Mouse (Mus musculus) kidney, postnatal 25 days (tissue): ENCODE results near the gene Eif3j1.
"Not testable (repeated sequence)": the region's sequence is repeated elsewhere in the genome, so short reads cannot be mapped to it uniquely, and the experiment has no call there.

Experiments used
- DNase-seq, 2 experiments: peaks; one replicate each; pipeline ENCODE4 v3.0.0; 2021; ENCODE audit warnings: mixed read lengths in 2 of 2

Gene Eif3j1

DNA sequence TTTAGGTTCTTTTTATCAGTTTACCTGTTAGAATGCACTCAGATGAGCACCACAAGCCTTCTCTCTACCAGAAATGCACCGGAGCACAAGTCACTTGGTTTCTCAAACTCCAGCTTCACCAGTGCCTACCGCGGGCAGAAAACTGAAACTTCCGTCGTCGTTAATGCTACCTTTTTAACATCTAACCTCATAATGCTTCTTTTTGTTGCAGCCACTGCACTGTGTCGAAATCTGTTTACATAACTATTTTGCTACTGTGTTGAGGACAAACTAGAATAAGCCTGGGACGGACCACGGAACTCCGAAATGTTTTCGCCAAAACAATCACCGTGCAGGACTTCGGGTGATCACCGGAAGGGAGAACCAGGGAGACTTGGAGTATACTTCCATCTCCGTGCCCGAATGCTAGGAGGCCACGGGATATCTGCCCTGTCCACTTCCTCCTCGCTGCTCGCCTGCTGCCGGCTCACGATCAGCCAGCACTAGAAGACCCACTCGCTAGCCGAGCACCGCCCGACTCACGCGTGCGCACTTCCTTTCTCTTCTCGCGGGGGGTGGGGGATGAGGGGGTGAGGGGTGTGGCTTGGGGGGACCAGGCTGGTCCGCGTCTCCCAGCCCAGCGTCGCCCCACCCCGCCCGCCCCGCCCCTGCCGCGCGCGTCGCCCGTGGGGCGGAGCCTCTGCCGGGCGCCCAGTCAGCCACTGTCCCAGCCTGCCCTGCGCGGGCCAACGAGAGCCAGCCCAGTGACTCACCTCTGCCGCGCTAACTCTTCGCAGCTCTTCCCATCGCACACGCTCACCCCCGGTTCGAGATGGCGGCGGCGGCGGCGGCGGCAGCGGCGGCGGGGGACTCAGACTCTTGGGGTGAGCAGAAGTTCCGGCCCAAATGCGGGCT lies at the start of gene Eif3j1:
Eif3j1 (plus strand) TSS at position 685 of the 894 bp plus-strand sequence.
- DNase-seq: peak; percentile 90 to 95

DNA sequence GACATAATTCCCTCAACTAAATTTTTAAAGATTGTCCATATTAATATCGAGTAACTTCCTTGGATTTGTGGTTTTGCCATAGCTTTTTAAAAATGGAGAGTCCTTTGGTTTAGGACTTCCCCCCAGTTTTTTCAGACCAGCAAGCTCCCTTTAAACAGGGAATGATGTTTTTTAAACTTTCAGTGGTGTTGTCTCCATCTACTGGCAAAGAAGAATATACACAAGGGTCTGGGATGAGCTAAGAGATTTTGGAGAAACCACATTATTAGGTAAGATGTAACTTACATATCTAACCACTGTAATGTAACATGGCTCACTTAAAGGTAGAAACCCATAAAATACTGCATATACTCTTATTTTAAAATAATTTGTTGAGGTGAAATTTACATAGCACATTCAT lies 32.6 kb upstream of the Eif3j1 start:
- no peak for DNase-seq

DNA sequence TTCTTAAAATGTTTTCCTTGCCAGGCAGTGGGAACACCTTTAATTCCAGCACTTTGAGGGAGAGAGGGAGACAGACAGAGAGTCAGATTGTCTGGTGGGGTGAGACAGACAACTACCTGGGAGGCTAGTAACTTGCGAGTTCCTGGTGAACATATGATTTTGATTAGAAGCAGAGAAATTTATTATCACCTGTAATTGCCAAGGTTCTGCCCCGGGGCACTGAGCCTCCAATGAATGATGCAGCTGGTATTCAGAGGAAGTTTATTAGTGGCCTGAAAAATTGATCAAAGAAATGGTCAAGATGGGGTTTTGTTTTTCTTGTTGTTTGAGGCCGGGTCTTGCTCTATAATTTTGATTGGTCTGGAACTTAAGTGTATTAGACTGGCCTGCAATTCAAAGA lies 19.5 kb upstream of the Eif3j1 start:
- DNase-seq: no peak

DNA sequence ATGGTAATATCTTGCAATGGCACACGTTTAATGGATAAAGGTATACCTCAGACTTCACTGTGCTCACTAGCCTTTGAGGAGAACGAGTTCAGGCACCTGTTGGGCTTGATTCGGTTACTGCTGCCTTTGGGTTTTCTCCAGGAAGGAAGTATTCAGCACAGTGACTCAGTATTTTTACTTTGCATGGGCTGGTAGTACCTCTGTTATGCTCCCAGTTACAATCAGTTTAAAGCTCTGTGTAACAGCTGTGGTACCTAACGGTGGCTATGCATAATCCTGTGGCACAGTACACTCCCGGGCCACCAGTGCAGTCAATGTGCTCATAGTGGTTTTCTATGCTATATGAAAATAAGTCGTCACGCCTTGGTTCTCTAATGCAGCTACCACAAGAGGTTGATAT lies 16.9 kb upstream of the Eif3j1 start:
- DNase-seq: no peak

DNA sequence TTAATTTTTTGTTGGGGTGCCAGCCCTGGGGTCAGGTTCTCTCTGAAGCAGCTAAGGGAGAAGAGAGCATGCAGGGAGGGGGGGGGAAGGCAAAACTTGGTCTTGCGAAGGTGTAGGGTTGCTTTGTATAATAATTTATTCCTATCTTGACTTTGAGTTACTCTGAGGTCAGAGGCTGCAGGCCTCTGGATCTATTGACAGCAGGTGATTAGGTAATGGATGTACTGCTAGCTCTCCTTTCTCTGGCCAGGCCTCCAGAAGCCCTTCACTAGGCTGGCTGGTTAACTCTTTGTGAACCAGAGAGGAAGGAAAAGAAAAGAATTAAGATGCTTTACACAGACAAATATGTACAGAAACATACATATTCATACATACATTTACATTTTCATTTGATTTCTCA lies 9.6 kb upstream of the Eif3j1 start:
- DNase-seq: no peak

DNA sequence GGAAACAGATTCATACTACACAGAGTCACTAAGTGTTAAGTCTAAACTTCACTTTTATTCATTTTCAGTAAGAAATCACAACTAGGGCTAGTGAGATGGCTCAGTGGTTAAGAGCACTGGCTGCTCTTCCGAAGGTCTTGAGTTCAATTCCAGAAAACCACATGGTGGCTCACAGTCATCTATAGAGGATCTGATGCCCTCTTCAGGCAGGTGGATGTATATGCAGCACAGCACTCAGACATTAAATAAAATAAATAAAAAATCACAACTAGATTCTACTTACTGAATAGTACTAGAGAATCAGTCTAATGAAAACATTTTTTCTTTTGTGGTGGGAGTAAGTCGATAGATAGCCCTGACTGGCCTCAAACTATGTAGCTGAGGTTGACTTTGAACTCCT lies 6.1 kb upstream of the Eif3j1 start:
- DNase-seq: no peak

DNA sequence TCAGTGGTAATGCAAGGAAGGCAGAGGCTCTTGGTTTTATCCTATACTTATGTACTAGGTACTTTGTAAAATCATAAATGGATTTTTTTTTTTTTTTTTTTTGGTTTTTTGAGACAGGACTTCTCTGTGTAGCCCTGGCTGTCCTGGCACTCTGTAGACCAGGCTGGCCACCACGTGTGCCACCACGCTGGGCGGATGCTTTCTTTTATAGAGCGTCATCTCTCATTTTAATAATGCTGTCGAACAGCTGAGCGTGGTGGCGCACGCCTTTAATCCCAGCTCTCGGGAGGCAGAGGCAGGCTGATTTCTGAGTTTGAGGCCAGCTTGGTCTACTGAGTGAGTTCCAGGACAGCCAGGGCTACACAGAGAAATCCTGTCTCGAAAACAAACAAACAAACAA lies 1.3 kb upstream of the Eif3j1 start:
- peak in 1 of 2 experiments; percentile 37 for DNase-seq

DNA sequence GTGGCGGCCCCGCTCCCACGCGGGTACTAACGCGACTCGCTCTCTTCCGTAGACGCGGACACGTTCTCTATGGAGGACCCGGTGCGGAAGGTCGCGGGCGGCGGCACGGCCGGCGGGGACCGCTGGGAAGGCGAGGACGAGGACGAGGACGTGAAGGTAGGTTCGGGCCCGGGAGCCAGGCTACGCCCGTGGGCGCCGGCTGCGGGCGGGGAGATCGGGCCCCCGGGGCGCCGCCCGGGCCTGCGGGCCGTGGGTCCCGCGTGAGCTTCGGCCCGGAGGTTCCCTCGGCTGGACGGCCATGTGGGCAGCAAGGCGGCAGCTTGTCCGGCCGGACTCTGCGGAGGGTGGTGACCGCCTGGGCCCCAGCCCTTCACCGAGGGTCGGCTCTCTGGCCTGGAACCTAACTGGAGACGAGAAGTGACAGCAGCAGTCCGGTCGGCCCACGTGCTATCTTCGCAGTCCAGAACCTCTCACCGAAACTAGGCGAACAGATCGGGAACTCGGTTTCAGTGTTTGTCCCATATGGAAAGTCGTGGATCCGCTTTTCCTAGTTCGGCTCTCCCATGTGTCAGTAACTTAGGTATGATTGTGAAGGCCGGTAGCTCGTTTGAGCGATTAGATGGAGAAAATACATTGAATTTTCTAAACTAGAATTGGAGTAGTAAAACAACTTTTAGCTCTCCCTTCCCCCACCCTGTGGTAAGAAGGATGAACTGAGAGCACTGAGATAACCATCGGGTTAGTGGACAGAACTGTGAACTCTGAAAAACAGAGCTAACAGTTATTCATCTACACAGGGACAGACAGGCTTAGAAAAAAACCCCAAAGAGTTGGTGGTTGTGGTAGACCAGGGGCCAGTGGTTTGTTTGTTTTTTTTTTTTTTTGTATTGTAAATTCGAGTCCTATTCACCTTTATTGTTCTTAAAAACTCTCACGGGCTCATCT lies 682 bp downstream of the Eif3j1 start:
- peak; percentile 34 to 73 for DNase-seq

DNA sequence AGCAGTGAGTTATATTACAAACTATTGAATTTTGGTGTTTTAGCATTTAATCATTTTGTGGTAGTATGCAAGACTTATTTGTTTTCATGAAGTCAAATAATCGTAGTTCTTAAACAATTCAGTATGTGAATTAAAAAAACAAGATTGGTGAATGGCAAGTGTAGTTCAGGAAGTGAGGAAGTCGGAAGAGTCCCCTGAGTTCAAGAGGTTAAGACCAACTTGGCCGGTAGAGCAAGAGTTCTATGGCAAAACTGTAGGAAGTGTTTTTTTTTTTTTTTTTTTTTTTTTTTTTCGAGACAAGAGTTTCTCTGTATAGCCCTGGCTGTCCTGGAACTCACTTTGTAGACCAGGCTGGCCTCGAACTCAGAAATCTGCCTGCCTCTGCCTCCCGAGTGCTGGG lies 3.6 kb downstream of the Eif3j1 start:
- no peak for DNase-seq

DNA sequence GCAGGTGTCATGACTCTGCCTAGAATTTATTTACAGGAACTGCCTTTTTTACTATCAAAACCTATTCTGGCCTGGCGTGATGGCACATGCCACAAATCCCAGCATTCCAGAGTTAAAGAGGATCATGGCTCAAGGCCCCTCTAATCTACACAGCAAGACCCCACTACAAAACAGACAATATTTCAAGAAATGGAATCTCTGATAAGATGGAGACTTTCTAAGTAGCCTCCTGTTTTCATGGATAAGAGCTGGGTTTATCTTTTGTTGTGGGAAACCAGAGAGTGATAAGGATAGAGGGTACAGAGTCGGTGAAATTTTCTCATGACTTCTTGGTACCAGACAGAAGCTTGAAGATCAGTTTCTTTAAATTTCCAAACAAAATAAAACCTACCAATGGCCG lies 7.7 kb downstream of the Eif3j1 start:
- no peak for DNase-seq

DNA sequence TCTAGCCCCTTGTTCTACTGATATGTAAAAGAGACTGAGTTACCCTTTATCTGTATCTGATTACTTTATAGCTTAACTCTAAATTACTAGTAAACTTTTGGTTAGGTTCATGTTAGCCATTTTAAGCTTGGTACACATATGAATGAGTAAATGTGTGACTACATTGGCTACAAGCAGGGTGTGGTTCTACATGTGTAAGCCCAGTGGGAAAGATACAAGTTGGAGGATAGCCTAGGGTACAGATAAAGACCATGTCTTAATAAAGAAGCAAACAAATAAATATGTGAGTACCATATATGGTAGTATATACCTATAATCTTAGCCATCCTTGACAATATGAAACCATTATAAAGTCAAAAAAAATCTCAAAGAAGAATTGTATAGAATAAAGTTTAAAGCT lies 15.6 kb downstream of the Eif3j1 start:
- no peak for DNase-seq

DNA sequence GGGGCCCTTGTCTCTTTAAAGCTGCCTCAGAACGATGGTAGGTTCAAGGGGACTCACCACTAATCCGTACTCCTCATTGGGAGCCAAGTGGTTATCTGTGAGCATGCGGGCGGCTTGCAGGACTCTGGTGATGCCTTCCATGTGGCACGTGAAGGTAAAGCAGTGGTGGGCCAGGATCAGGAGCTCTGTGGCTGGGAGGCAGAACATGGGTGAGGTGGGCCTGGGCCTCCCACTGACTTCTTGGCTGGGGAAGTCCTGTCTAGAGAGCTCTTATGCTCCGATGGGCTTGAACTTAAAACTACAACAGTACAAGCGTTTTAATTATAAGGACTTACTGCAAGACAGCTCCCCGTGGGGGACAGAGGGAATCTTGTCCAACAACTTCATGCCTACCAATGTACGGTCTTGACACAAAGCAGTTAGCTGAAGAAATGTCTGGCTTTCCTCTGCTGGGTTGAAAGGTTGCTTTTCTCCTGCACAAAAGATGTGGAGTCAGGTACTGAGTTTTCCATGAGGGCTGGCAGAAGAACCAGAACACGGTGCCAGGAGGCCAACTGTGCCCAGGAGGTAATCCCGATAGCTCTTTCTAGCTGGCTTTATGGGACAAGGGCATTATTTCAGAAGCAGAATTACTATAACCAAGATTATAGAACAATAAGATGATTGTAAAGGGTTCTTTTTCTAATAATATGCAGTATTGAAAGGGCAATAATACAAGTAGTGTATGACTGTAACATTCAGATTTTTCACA lies 31.2 kb downstream of the Eif3j1 start:
- DNase-seq: no peak

DNA sequence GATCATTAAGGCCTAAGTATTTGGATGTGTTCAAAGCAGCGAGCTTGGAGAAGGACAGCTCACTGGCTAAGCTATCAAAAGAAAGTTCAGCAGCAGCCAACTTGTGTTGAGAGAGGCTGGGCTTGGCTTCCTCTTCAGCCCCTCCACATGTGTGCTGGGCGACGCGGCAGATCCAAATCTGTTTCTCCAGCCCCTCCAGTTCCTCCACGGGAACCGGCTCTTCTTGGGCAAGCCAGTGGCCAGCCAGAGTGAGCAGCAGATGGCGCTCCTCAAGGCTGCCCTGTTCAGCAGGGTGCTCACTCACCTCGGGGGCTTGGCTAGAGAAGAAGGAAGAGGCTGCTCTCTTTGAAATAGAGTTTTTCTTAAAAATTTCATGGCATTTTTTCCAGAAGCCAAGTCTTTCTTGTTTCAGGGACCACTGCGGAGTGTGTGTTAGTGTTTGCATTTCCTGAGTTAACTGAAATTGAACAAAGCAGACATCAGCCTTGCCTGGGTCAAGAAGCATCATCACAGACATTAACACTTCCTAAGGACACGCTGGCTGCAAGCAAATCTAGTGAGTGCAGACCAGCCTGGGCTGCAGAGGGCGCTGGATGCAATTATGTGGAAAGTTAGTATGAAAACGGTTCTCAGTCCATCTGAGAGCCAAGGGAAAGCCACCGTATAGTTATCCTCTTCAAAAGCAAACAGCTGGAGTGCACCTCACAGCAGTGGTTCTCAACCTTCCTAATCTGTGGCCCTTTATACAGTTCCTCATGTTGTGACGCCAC lies 37.0 kb downstream of the Eif3j1 start:
- no peak for DNase-seq

DNA sequence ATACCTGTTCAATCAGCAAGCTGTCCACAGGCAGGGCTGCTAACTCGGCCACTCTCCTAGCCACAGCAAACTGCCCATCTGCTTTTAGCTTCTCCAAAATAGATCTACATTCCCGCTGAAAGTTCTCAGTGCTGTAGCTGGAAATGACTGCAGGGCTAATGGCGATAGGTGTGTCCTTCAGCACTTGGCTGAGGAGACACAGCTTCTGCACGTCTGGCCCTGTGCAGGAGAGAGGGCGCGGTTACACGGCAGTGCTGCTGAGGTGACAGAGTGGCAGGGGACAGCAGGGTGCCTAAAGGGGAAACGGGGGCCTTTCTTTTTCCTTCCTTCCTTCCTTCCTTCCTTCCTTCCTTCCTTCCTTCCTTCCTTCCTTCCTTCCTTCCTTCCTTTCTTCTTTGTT lies 37.9 kb downstream of the Eif3j1 start:
- DNase-seq: no peak

DNA sequence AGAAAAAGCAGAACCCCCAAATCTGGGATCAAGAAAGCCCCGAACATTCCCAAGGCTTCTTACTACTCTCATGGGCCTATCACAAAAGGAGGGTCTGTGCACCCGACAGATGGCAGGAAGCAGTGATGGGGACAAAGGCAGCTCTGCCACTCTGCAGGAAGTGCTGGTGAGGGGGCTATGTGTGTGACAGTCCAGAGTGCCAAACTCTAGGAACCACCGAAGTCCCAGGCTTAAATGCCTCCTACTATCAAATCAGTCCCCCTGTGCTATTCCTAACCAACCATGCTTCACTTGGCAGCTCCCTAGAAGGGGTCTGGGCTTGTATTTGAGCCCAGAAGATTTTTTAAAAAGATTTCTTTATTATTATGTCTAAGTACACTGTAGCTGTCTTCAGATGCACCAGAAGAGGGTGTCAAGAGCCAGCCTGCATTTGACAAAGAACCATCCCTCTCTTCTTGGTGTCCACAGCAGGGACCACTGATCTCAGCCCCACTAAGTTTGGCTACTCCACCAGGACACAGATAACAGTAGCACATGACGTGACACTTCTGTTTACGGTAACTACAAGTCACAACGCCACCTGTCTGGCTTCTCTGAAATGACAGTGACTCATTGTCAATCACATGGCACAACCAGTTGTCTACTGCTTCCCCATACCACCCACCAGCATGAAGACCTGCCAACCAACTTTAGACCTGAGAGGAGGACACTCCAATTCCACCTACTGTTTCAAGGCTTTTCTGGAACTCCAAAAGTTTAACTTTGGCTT lies 41.0 kb downstream of the Eif3j1 start:
- no peak for DNase-seq

DNA sequence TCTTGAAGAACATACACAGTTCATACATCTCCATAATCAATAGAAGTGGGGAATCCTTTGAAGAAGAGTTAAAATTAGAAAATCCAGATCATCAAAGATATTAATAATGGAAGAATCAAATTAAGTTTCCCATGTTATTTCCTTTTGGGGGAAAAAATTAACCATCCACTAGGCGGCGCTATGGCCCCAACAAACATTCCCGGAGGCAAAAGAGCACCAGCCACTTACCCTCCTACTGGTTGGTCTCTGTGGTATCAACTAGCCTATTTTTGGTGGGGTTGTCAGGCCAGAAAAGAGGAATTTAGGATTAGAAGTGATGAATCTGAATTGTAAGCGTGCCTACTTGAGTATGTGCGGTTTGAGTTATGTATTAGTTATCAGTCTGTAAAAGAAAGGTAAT lies 41.6 kb downstream of the Eif3j1 start:
- DNase-seq: peak in 1 of 2 experiments; percentile 68

DNA sequence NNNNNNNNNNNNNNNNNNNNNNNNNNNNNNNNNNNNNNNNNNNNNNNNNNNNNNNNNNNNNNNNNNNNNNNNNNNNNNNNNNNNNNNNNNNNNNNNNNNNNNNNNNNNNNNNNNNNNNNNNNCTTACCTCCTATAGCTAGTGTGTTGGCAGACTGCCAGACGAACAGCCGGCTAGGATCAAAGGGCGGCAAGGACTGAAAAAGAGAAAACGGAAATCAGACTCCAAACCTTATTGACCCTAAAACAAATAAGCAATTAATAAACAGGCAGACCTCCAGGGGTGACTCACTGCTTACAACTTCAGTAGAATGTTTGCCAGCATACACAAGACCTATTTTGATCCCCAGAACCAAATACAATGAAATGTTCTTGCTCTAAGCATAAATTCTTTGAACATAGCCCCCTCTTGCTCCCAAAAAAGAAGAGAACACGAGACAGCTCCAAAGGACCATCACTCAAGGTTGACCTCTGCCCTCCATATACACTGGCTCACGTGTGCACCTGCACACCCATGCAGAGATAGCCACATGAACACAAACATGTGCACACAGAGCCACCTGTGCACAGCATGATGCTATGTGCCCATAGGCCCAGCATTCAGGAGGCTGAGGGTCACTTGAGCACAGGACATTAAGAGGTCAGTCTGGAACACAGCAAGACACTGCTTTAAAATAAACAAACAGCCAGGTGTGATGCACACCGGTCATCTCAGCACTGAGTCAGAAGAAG lies 53.5 kb downstream of the Eif3j1 start:
- DNase-seq: peak; percentile 52 to 59

DNA sequence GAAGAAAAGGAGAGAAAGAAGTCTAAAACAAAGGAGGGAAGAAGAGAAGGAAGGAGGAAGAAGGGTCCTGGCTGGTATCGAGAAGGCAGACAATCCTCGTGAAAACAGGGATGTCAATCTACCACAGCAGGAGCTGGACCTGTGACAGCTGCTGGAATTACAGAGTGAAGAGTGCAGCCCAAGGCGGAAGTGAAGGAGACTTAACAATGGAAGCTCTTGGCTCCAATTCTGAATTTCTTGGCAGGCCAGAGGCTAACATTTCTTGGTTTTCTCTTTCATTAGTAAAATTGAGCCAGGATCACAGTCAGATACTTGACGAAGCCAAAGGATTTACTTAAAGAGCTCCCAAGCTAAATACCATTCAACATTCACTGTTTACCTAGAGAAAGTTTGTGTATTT lies 58.1 kb downstream of the Eif3j1 start:
- no peak for DNase-seq

DNA sequence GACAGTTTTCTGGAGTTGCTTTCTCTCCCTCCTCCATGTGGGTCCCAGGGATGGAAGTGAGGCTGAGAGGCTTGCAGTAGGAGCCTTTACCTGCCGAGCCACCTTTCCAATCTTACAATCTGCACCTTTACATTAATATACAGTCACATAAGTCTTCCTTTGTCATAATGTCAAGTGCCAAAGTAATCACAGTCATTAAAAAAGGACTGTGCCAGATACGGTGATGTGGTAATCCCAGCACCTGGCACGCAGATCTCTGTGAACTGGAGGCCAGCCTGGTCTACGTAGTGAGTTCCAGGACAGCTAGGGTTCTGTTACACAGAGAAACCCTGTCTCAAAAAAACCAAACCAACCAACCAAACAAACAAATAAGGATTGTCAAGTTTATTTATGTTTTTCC lies 65.5 kb downstream of the Eif3j1 start:
- DNase-seq: no peak

DNA sequence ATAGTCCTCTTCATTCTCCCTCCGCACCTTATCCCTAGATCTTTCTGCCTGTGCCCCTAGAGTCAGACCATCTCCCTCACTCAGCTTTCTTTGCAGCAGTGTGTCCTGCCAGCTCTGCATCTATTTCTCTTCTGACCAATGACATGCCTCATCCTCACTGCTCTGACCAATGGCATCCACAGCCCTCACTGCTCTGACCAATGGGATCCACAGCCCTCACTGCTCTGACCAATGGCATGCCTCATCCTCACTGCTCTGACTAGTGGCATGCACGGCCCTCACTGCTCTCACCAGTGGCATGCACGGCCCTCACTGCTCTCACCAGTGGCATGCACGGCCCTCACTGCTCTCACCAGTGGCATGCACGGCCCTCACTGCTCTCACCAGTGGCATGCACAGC lies 69.3 kb downstream of the Eif3j1 start:
- DNase-seq: not testable (repeated sequence)

DNA sequence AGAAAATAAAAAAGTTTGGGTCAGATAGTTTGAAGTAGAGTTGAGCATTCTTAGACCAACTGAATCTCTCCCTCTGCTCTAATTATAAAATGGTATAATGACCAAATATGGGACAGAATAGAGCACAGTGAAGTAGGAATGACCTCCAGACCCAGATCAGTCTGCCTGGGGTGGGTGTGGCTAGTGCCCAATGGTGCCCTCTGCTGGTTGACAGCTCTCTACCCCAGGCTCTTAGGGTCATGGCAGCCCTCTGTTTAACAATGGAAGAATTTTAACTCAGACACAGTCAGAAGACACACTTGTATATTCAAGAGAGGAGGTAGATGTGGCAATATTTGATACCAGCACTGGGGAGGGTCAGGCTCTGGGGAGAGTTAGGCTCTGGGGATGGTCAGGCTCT lies 73.7 kb downstream of the Eif3j1 start:
- peak; percentile 49 to 59 for DNase-seq
